Mouse (Mus musculus): ENCODE measurements around the gene B4galnt4.

DNA sequence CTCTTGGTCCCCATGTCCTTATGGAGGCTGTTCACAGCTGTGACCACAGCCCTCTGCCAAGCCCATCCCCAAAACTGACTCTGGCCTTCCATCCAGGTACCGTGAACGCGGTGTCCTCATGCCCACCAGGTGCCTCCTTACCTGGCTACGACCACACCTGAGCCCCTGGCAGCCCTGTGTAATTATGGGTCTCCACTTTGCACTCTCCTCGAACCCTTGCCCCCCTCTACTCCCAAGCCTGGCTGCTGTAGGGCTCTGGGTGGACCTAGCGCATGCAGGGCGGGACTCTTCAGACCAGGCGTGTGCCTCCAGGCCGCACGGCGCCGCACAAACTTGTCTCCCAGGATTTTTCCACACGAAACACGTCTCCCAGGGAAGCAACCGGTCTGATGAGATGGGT lies 16.9 kb downstream of the B4galnt4 start, which contains the start of gene Pkp3:
- TF ChIP-seq MAX (IDR thresholded peaks at IDR 0.05; ENCODE audit: low read length) (no peak), POLR2A (IDR thresholded peaks at IDR 0.05; ENCODE audit: control insufficient read depth in 1 of 2, insufficient read depth in 1 of 2, low read depth in 1 of 2, low read length in 2 of 2, poor library complexity in 1 of 2) (no peak), EP300 (IDR thresholded peaks at IDR 0.05; ENCODE audit: low read depth in 1 of 2, low read length in 2 of 2) (no peak), POLR2AphosphoS2 (IDR thresholded peaks at IDR 0.05; ENCODE audit: low read length) (no peak), MXI1 (IDR thresholded peaks at IDR 0.05; ENCODE audit: low read depth, low read length) (no peak), ETS1 (IDR thresholded peaks at IDR 0.05; ENCODE audit: low read depth, low read length) (no peak), GATA1 (IDR thresholded peaks at IDR 0.05; ENCODE audit: low read depth, low read length) (no peak), GABPA (IDR thresholded peaks at IDR 0.05; ENCODE audit: low read depth, low read length) (no peak), USF1 (IDR thresholded peaks at IDR 0.05; ENCODE audit: low read depth, low read length) (no peak), CTCF (IDR thresholded peaks at IDR 0.05 in 2 of 3, conservative IDR thresholded peaks at IDR 0.05 in 1 of 3; ENCODE audit: control insufficient read depth in 1 of 3, insufficient read depth in 1 of 3, low read depth in 2 of 3, low read length in 3 of 3, poor library complexity in 1 of 3, severe bottlenecking in 1 of 3) (no peak), KAT2A (conservative IDR thresholded peaks at IDR 0.05; ENCODE audit: low read depth, low read length) (no peak), ZKSCAN1 (IDR thresholded peaks at IDR 0.05; ENCODE audit: low read depth, low read length) (no peak), TAL1 (IDR thresholded peaks at IDR 0.05; ENCODE audit: low read length) (no peak), NELFE (IDR thresholded peaks at IDR 0.05; ENCODE audit: low read depth, low read length) (no peak)
